ENCODE assay signal across 22 mouse cellular contexts in the genomic region with DNA sequence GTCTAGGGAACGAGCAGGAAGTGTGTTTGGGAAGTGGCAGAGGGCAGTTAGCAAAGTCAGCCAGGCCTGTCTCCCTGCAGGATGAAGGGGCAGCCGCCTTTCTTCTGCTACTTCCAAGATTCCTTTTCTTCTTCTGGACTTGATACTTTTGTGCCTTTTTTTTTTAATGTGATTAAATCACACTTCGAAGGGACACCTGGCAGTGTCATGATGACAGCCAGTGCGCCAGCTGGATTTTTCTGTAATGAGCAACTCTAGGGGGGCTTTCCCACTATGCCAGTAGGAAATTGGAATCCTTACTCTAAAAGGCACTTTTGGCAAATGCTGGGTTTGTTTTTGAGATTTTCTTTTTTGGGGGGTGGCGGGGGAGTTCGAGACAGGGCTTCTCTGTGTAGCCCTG. TPM values are rescaled to one million over a fixed set of nuclear protein-coding genes. Genes with fewer than 3 reads are reported as not detected.
DNase-seq lines count a peak whose midpoint lies in the region; ATAC-seq lines count a peak whose summit lies in the region.
"Had no signal": no experiment of that assay in that cellular context is flagged by ENCODE, and none has a peak within 500 bp of the region (broad histone marks: within the 10 kb centered on the region; RNA-seq: fewer than 3 reads in every experiment).

No protein-coding gene starts in this region.

- WGBS in forebrain, embryonic 13.5 days = 83% methylated on average over 6 of the region's 6 CpGs
- WGBS in forebrain, embryonic 10.5 days = 92% methylated on average over 6 of the region's 6 CpGs
- WGBS in hindbrain, embryonic 15.5 days = 81% methylated on average over 6 of the region's 6 CpGs
- 96% methylated on average over 6 of the region's 6 CpGs for WGBS in hindbrain, embryonic 11.5 days
- WGBS in midbrain, embryonic 14.5 days = 85% methylated on average over 6 of the region's 6 CpGs
- 94% methylated on average over 6 of the region's 6 CpGs for WGBS in midbrain, embryonic 10.5 days
- 67% methylated on average over 6 of the region's 6 CpGs for WGBS in forebrain, embryonic 15.5 days

- peaks cover 51% of the 10 kb centered on the region for H3K4me1 ChIP-seq in forebrain, embryonic 13.5 days
- H3K4me1 ChIP-seq in forebrain, embryonic 10.5 days = peaks cover 32% of the 10 kb centered on the region
- H3K4me1 ChIP-seq in hindbrain, embryonic 15.5 days (replicated peaks) = peaks cover 45% of the 10 kb centered on the region
- H3K4me1 ChIP-seq in hindbrain, embryonic 11.5 days (replicated peaks; ENCODE audit: control insufficient read depth, insufficient read depth, low read length) = no peaks in the 10 kb centered on the region
- peaks cover 12% of the 10 kb centered on the region for H3K4me1 ChIP-seq in midbrain, embryonic 14.5 days (ENCODE audit: control insufficient read depth, insufficient read depth, low read length)
- 0 out of 2 replicates have a peak, but pooled peaks cover 5% of the 10 kb centered on the region for H3K4me1 ChIP-seq in midbrain, embryonic 10.5 days
- peaks cover 56% of the 10 kb centered on the region for H3K4me1 ChIP-seq in forebrain, embryonic 15.5 days
- H3K4me1 ChIP-seq: embryonic facial prominence, embryonic 13.5 days; heart, embryonic 10.5 days had no signal

- H3K36me3 ChIP-seq in forebrain, embryonic 13.5 days (ENCODE audit: poor library complexity, severe bottlenecking) = peaks cover 91% of the 10 kb centered on the region
- H3K36me3 ChIP-seq in forebrain, embryonic 10.5 days (replicated peaks) = peaks cover 98% of the 10 kb centered on the region
- H3K36me3 ChIP-seq in hindbrain, embryonic 15.5 days = peaks cover 60% of the 10 kb centered on the region
- H3K36me3 ChIP-seq in hindbrain, embryonic 11.5 days (ENCODE audit: control insufficient read depth, insufficient read depth, low read length) = peaks cover 28% of the 10 kb centered on the region
- peaks cover 88% of the 10 kb centered on the region for H3K36me3 ChIP-seq in midbrain, embryonic 14.5 days (ENCODE audit: control insufficient read depth, insufficient read depth, low read length)
- H3K36me3 ChIP-seq in midbrain, embryonic 10.5 days = peaks cover 100% of the 10 kb centered on the region
- H3K36me3 ChIP-seq in forebrain, embryonic 15.5 days = peaks cover 56% of the 10 kb centered on the region

- no peak overlapping the region for H3K9ac ChIP-seq in forebrain, embryonic 13.5 days
- no peak overlapping the region for H3K9ac ChIP-seq in hindbrain, embryonic 15.5 days
- no peak overlapping the region for H3K9ac ChIP-seq in hindbrain, embryonic 11.5 days (ENCODE audit: low read depth, low read length)
- no peak overlapping the region for H3K9ac ChIP-seq in midbrain, embryonic 14.5 days (replicated peaks; ENCODE audit: low read length)
- H3K9ac ChIP-seq in forebrain, embryonic 15.5 days (replicated peaks) = no peak overlapping the region
- H3K9ac ChIP-seq: embryonic facial prominence, embryonic 13.5 days had no signal

- no peaks in the 10 kb centered on the region for H3K9me3 ChIP-seq in forebrain, embryonic 13.5 days (replicated peaks)
- no peaks in the 10 kb centered on the region for H3K9me3 ChIP-seq in forebrain, embryonic 10.5 days
- no peaks in the 10 kb centered on the region for H3K9me3 ChIP-seq in hindbrain, embryonic 15.5 days
- H3K9me3 ChIP-seq in hindbrain, embryonic 11.5 days (ENCODE audit: control insufficient read depth, low read length) = no peaks in the 10 kb centered on the region
- H3K9me3 ChIP-seq in midbrain, embryonic 14.5 days (ENCODE audit: control insufficient read depth, low read length) = no peaks in the 10 kb centered on the region
- H3K9me3 ChIP-seq in midbrain, embryonic 10.5 days (replicated peaks) = no peaks in the 10 kb centered on the region
- no peaks in the 10 kb centered on the region for H3K9me3 ChIP-seq in forebrain, embryonic 15.5 days
- H3K9me3 ChIP-seq: embryonic facial prominence, embryonic 13.5 days; heart, embryonic 10.5 days had no signal

- H3K4me2 ChIP-seq in forebrain, embryonic 13.5 days = no peak overlapping the region
- no peak overlapping the region for H3K4me2 ChIP-seq in hindbrain, embryonic 15.5 days
- H3K4me2 ChIP-seq in hindbrain, embryonic 11.5 days (replicated peaks; ENCODE audit: low read depth, low read length) = no peak overlapping the region
- H3K4me2 ChIP-seq in midbrain, embryonic 14.5 days (ENCODE audit: low read length) = no peak overlapping the region
- no peak overlapping the region for H3K4me2 ChIP-seq in forebrain, embryonic 15.5 days (replicated peaks)
- H3K4me2 ChIP-seq: embryonic facial prominence, embryonic 13.5 days had no signal

- H3K4me3 ChIP-seq in forebrain, embryonic 13.5 days = no peak overlapping the region
- H3K4me3 ChIP-seq in forebrain, embryonic 10.5 days = no peak overlapping the region
- no peak overlapping the region for H3K4me3 ChIP-seq in hindbrain, embryonic 15.5 days
- H3K4me3 ChIP-seq in hindbrain, embryonic 11.5 days (ENCODE audit: low read depth, low read length) = no peak overlapping the region
- H3K4me3 ChIP-seq in midbrain, embryonic 14.5 days (replicated peaks; ENCODE audit: low read depth, low read length) = no peak overlapping the region
- no peak overlapping the region for H3K4me3 ChIP-seq in midbrain, embryonic 10.5 days
- no peak overlapping the region for H3K4me3 ChIP-seq in forebrain, embryonic 15.5 days
- H3K4me3 ChIP-seq: embryonic facial prominence, embryonic 13.5 days; heart, embryonic 10.5 days had no signal

- peak overlapping the region; percentile 59 for H3K27ac ChIP-seq in forebrain, embryonic 13.5 days
- no peak overlapping the region; the same call in 1 of the 2 replicates for H3K27ac ChIP-seq in forebrain, embryonic 10.5 days
- H3K27ac ChIP-seq in hindbrain, embryonic 15.5 days (replicated peaks) = peak overlapping the region; percentile 61; the same call in 1 of the 2 replicates
- no peak overlapping the region for H3K27ac ChIP-seq in hindbrain, embryonic 11.5 days (ENCODE audit: low read depth, low read length)
- H3K27ac ChIP-seq in midbrain, embryonic 14.5 days (replicated peaks; ENCODE audit: low read depth, low read length) = 0 out of 2 replicates have a peak overlapping the region, but pooled peaks have one; percentile 71
- H3K27ac ChIP-seq in midbrain, embryonic 10.5 days (replicated peaks) = no peak overlapping the region
- peak overlapping the region; percentile 51 for H3K27ac ChIP-seq in forebrain, embryonic 15.5 days (replicated peaks)
- H3K27ac ChIP-seq: embryonic facial prominence, embryonic 13.5 days; heart, embryonic 10.5 days had no signal

- H3K27me3 ChIP-seq in forebrain, embryonic 13.5 days = no peaks in the 10 kb centered on the region
- H3K27me3 ChIP-seq in forebrain, embryonic 10.5 days (ENCODE audit: poor library complexity, severe bottlenecking) = no peaks in the 10 kb centered on the region
- no peaks in the 10 kb centered on the region for H3K27me3 ChIP-seq in hindbrain, embryonic 15.5 days
- no peaks in the 10 kb centered on the region for H3K27me3 ChIP-seq in hindbrain, embryonic 11.5 days (ENCODE audit: control insufficient read depth, insufficient read depth, low read length)
- no peaks in the 10 kb centered on the region for H3K27me3 ChIP-seq in midbrain, embryonic 14.5 days (ENCODE audit: control insufficient read depth, insufficient read depth, low read length)
- no peaks in the 10 kb centered on the region for H3K27me3 ChIP-seq in midbrain, embryonic 10.5 days (ENCODE audit: low read depth, poor library complexity, severe bottlenecking)
- no peaks in the 10 kb centered on the region for H3K27me3 ChIP-seq in forebrain, embryonic 15.5 days
- H3K27me3 ChIP-seq: embryonic facial prominence, embryonic 13.5 days had no signal

- no peak for ATAC-seq in forebrain, embryonic 13.5 days
- ATAC-seq in hindbrain, embryonic 15.5 days (ENCODE audit: low FRiP score, low read depth) = no peak
- no peak for ATAC-seq in hindbrain, embryonic 11.5 days (ENCODE audit: low FRiP score)
- ATAC-seq in midbrain, embryonic 14.5 days (ENCODE audit: low FRiP score, low TSS enrichment) = no peak
- no peak for ATAC-seq in forebrain, embryonic 15.5 days (replicated peaks)
- ATAC-seq: inflammation-experienced regulatory T-cells, adult 6 months; intestine, postnatal 0 days had no signal

- no peak for DNase-seq in forebrain, embryonic 10.5 days (ENCODE audit: extremely low spot score, low spot score)
- DNase-seq in hindbrain, embryonic 11.5 days (ENCODE audit: low spot score) = no peak
- DNase-seq in midbrain, embryonic 14.5 days = no peak
- no peak for DNase-seq in midbrain, embryonic 10.5 days (ENCODE audit: low spot score)
- DNase-seq in c-Kit-positive CD71-positive TER-119-positive erythroid progenitor cells, embryonic 14.5 days (ENCODE audit: low spot score) = no peak
- DNase-seq: adrenal gland, postnatal 10 days; cerebellum, adult 18-20 months; cerebellum, adult 9-11 months; cerebellum, postnatal 36 days; gastrocnemius, postnatal 10 days; heart, adult 18-20 months; heart, postnatal 10 days; heart, postnatal 4 days had no signal

RNA-seq across cellular contexts. Expression of gene Ghrh, which starts 31.8 kb away (rescaled TPM):
- polyA plus RNA-seq in forebrain, embryonic 13.5 days (2015; fragmentation: Nextera tagmentation; extraction: Ambion mirVana) = 2.5 TPM in 2 replicates
- 0.34 TPM in 1 of 2 replicates, not detected in the other for polyA plus RNA-seq in forebrain, embryonic 10.5 days (2016; fragmentation: Nextera tagmentation; extraction: Ambion mirVana)
- polyA plus RNA-seq in hindbrain, embryonic 15.5 days (2015; fragmentation: Nextera tagmentation; extraction: Ambion mirVana) = 1.2 and 1.3 TPM in 2 replicates
- polyA plus RNA-seq in hindbrain, embryonic 11.5 days (2014; fragmentation: Nextera tagmentation; extraction: Ambion mirVana) = 1.0 TPM in 2 replicates
- polyA plus RNA-seq in midbrain, embryonic 14.5 days (2014; fragmentation: Nextera tagmentation; extraction: Ambion mirVana) = 2.3 and 2.4 TPM in 2 replicates
- polyA plus RNA-seq in midbrain, embryonic 10.5 days (2016; fragmentation: Nextera tagmentation; extraction: Ambion mirVana) = 0.42 and 1.1 TPM in 2 replicates
- polyA plus RNA-seq in forebrain, embryonic 15.5 days (2015; fragmentation: Nextera tagmentation; extraction: Ambion mirVana) = 1.5 and 2.0 TPM in 2 replicates
- polyA plus RNA-seq: C2C12; heart, embryonic 10.5 days; heart, embryonic 14.5 days; inflammation-experienced regulatory T-cells, adult 6 months had no signal

RNA-seq across cellular contexts. Expression of gene Mroh8, which starts 36.1 kb away (rescaled TPM):
- polyA plus RNA-seq in forebrain, embryonic 13.5 days (2015; fragmentation: Nextera tagmentation; extraction: Ambion mirVana) = 0.64 and 0.72 TPM in 2 replicates
- 0.81 and 0.87 TPM in 2 replicates for polyA plus RNA-seq in forebrain, embryonic 10.5 days (2016; fragmentation: Nextera tagmentation; extraction: Ambion mirVana)
- polyA plus RNA-seq in hindbrain, embryonic 15.5 days (2015; fragmentation: Nextera tagmentation; extraction: Ambion mirVana) = 0.36 and 0.75 TPM in 2 replicates
- 0.75 and 0.79 TPM in 2 replicates for polyA plus RNA-seq in hindbrain, embryonic 11.5 days (2014; fragmentation: Nextera tagmentation; extraction: Ambion mirVana)
- polyA plus RNA-seq in midbrain, embryonic 14.5 days (2014; fragmentation: Nextera tagmentation; extraction: Ambion mirVana) = 0.33 and 0.53 TPM in 2 replicates
- polyA plus RNA-seq in midbrain, embryonic 10.5 days (2016; fragmentation: Nextera tagmentation; extraction: Ambion mirVana) = 0.73 and 0.86 TPM in 2 replicates
- 0.52 and 0.53 TPM in 2 replicates for polyA plus RNA-seq in forebrain, embryonic 15.5 days (2015; fragmentation: Nextera tagmentation; extraction: Ambion mirVana)

RNA-seq across cellular contexts. Expression of gene Rpn2, which starts 36.7 kb away (rescaled TPM):
- 197 and 218 TPM in 2 replicates for polyA plus RNA-seq in forebrain, embryonic 13.5 days (2015; fragmentation: Nextera tagmentation; extraction: Ambion mirVana)
- polyA plus RNA-seq in forebrain, embryonic 10.5 days (2016; fragmentation: Nextera tagmentation; extraction: Ambion mirVana) = 293 and 298 TPM in 2 replicates
- 222 and 223 TPM in 2 replicates for polyA plus RNA-seq in hindbrain, embryonic 15.5 days (2015; fragmentation: Nextera tagmentation; extraction: Ambion mirVana)
- polyA plus RNA-seq in hindbrain, embryonic 11.5 days (2014; fragmentation: Nextera tagmentation; extraction: Ambion mirVana) = 227 and 256 TPM in 2 replicates
- polyA plus RNA-seq in midbrain, embryonic 14.5 days (2014; fragmentation: Nextera tagmentation; extraction: Ambion mirVana) = 167 and 194 TPM in 2 replicates
- polyA plus RNA-seq in midbrain, embryonic 10.5 days (2016; fragmentation: Nextera tagmentation; extraction: Ambion mirVana) = 279 and 285 TPM in 2 replicates
- polyA plus RNA-seq in forebrain, embryonic 15.5 days (2015; fragmentation: Nextera tagmentation; extraction: Ambion mirVana) = 184 and 187 TPM in 2 replicates

RNA-seq across cellular contexts. Expression of gene Manbal, which starts 51.9 kb away (rescaled TPM):
- polyA plus RNA-seq in forebrain, embryonic 13.5 days (2015; fragmentation: Nextera tagmentation; extraction: Ambion mirVana) = 89.9 and 95.2 TPM in 2 replicates
- polyA plus RNA-seq in forebrain, embryonic 10.5 days (2016; fragmentation: Nextera tagmentation; extraction: Ambion mirVana) = 64.4 and 68.1 TPM in 2 replicates
- 102 and 114 TPM in 2 replicates for polyA plus RNA-seq in hindbrain, embryonic 15.5 days (2015; fragmentation: Nextera tagmentation; extraction: Ambion mirVana)
- polyA plus RNA-seq in hindbrain, embryonic 11.5 days (2014; fragmentation: Nextera tagmentation; extraction: Ambion mirVana) = 36.2 and 37.2 TPM in 2 replicates
- 47.8 and 89.9 TPM in 2 replicates for polyA plus RNA-seq in midbrain, embryonic 14.5 days (2014; fragmentation: Nextera tagmentation; extraction: Ambion mirVana)
- 68.8 and 75.6 TPM in 2 replicates for polyA plus RNA-seq in midbrain, embryonic 10.5 days (2016; fragmentation: Nextera tagmentation; extraction: Ambion mirVana)
- 105 TPM in 2 replicates for polyA plus RNA-seq in forebrain, embryonic 15.5 days (2015; fragmentation: Nextera tagmentation; extraction: Ambion mirVana)

Comparison
In these comparisons a context has a peak if more than half of its experiments do, and no peak if none do; other contexts are left out.
1. H3K27ac ChIP-seq: peak in forebrain, embryonic 13.5 days (single experiment), hindbrain, embryonic 15.5 days (single experiment), midbrain, embryonic 14.5 days (single experiment) and forebrain, embryonic 15.5 days (single experiment); none in forebrain, embryonic 10.5 days (single experiment), hindbrain, embryonic 11.5 days (single experiment) and midbrain, embryonic 10.5 days (single experiment).